Mouse (Mus musculus) ES-E14 (cell line): ENCODE results near the gene Cda.

Experiments used
- MAFK ChIP-seq: IDR thresholded peaks from 2 replicates; pipeline ENCODE4 v1.6.1; 2014; ENCODE audit warnings: mild to moderate bottlenecking, low read depth, low read length, inconsistent platforms; ENCODE audit not compliant: insufficient read depth
- ZNF384 ChIP-seq: IDR thresholded peaks from 2 replicates; pipeline ENCODE4 v1.6.1; 2012; ENCODE audit warnings: low read depth, low read length, inconsistent platforms

GRCm38 (mm10) chr4:138333135-138333534, 34.7 kb downstream of the Cda start:
- TF ChIP-seq ZNF384 (no peak), MAFK (no peak)
